Mouse (Mus musculus) Patski (cell line): ENCODE data around the gene Ankrd63. TPM values are rescaled to one million over a fixed set of nuclear protein-coding genes. Genes with fewer than 3 reads are reported as not detected.

Experiments
- ATAC-seq: fragments of 100-300 bp; one replicate; pipeline ENCODE4 v1.8.0; 2021
- CTCF ChIA-PET: fragments of 350-600 bp; sonication (Branson Sonifier 250); formaldehyde crosslinking; loops from one replicate; lab custom pipeline; 2022; ENCODE audit warnings: inconsistent platforms; lab: Charles Lee
- POLR2A ChIA-PET: fragments of 350-600 bp; sonication (Branson Sonifier 250); formaldehyde crosslinking; loops from one replicate; lab custom pipeline; 2022; ENCODE audit warnings: antibody characterized with exemption, inconsistent platforms; lab: Charles Lee
- DNase-seq: peaks from one replicate; pipeline ENCODE4 v3.0.0-alpha.2; 2011; ENCODE audit warnings: low read depth, low spot score
- H3K27me3 ChIP-seq: fragments of 371-371 bp; one replicate; pipeline ENCODE4 v1.5.1; 2021
- CTCF ChIP-seq: fragments of 100-300 bp; IDR thresholded peaks from one replicate; pipeline ENCODE4 v1.5.1; 2021
- in situ Hi-C: fragments of 300-500 bp; cut with MboI; formaldehyde crosslinking; loops from 3 replicates; pipeline ENCODE4 v1.11.1; 2018; ENCODE audit warnings: low pct_unique_long_range_greater_than_20kb, mixed read lengths
- polyA plus RNA-seq: library from polyadenylated mRNA; unstranded; gene quantifications from one replicate; pipeline ENCODE4 v1.2.3, GENCODE M21; 2021

The Ankrd63 gene
- polyA plus RNA-seq, 1 experiment from 2014 or later = 0.01 TPM

DNA sequence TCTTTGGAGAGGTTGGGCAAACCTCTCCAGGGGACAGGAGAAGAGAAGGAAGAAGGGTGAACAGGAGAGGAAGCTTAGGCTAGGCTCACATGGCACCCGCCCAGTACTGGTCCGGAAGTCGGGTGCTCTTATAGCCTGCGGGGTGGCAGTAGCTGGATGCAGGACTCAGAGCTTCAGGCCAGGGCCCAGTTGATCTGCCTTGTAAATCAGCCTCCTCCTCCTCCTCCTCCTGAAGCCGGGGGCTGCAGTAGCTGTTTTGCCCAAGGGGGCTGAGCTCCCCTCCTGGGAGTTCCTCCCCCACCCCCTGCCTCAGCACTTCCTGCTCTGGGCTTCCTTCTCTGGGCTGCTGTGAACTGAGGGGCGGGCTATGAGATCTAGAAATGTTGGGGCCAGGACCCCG, 24.6 kb upstream of the Ankrd63 start, which contains the start of gene Plcb2:
Plcb2 (minus strand) TSS at position 102 of the 400 bp plus-strand sequence.
- no peak for TF ChIP-seq CTCF
- H3K27me3 ChIP-seq = peaks cover 17% of the 10 kb centered on the region
- DNase-seq (no peak), ATAC-seq (no peak)
- ChIA-PET POLR2A (interaction anchor here (0.6 kb wide), 1 partner anchor 463 kb away, joined by 5 read pairs; no protein-coding TSS in a partner anchor), CTCF (interaction anchor here (0.9 to 3.8 kb wide), 4 partner anchors 14 to 31 kb away, joined by 3 to 15 read pairs (median 7); no protein-coding TSS in a partner anchor)
- in situ Hi-C loops = loop anchor here (5.0 to 25.0 kb wide), 2 partner anchors 91 to 241 kb away; partner anchors contain the start of gene Srp14

DNA sequence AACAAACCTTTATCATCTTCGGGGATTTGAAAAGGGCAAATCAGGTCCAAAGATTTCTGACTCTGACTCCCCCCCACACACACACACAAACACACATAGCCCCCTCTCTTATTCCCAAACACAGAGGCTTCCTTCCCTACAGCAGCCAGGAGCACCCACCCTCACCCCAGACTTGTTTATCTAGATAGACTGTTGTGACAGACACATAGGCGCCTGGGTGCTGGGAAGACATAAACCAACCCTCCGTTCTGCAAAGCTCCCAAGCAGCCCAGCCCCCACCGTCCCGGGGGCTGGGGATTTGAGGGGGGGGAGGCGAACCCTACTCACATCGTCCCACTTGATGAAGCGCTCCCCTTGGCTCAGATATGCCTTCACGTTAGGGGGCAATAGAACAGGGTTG, 24.1 kb upstream of the Ankrd63 start:
- CTCF ChIA-PET = interaction anchor here (0.9 to 3.8 kb wide), 2 partner anchors 28 to 30 kb away, joined by 3 to 15 read pairs; no protein-coding TSS in a partner anchor
- peaks cover 19% of the 10 kb centered on the region for H3K27me3 ChIP-seq
- in situ Hi-C loops = loop anchor here (5.0 to 25.0 kb wide), 2 partner anchors 91 to 241 kb away; partner anchors contain the start of gene Srp14

GRCm38 (mm10) chr2:118726873-118727272, 23.1 kb upstream of the Ankrd63 start:
- no peak for TF ChIP-seq CTCF
- H3K27me3 ChIP-seq = peaks cover 16% of the 10 kb centered on the region
- in situ Hi-C loops = loop anchor here (5.0 to 25.0 kb wide), 2 partner anchors 90 to 240 kb away; partner anchors contain the start of gene Srp14
- no peak for ATAC-seq
- ChIA-PET POLR2A (no interaction called here), CTCF (no interaction called here)
- no peak for DNase-seq

More for the DNA sequence above, 24.1 kb upstream of the Ankrd63 start:
- ATAC-seq (no peak), DNase-seq (no peak)
- TF ChIP-seq CTCF = no peak
- POLR2A ChIA-PET = no interaction called here

DNA sequence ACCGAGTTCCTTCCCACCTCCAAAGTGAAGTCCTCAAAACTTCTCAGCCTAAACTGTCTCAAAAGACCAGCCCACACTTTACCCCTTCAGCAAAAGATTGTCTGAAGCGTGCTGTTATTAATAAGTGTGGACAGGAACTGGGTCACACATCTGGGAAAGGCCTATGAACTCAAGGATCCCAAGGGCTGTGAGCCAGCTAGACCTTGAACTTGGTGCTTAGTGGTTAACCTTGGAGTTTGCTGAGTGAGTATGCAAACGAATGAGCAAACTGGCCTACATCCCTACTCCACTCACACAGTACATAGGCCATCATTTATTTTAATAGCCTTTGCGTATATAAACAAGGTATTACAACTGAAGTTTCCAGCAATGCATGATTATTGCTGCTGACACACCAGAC, 21.7 kb upstream of the Ankrd63 start:
- POLR2A ChIA-PET = no interaction called here
- in situ Hi-C loops = loop anchor here (5.0 to 25.0 kb wide), 2 partner anchors 88 to 238 kb away; partner anchors contain the start of gene Srp14
- ATAC-seq (no peak), DNase-seq (no peak)
- TF ChIP-seq CTCF = no peak
- peaks cover 16% of the 10 kb centered on the region for H3K27me3 ChIP-seq
- CTCF ChIA-PET = interaction anchor here (0.8 to 1.3 kb wide), 2 partner anchors 15 to 88 kb away, joined by 3 to 4 read pairs; no protein-coding TSS in a partner anchor

GRCm38 (mm10) chr2:118723693-118724486, 20.1 kb upstream of the Ankrd63 start:
- ATAC-seq (no peak), DNase-seq (no peak)
- in situ Hi-C loops = no loop called here
- peaks cover 28% of the 10 kb centered on the region for H3K27me3 ChIP-seq
- POLR2A ChIA-PET = interaction anchor here (0.5 kb wide), 1 partner anchor 191 kb away, joined by 5 read pairs; no protein-coding TSS in a partner anchor
- CTCF ChIA-PET = interaction anchor here (1.0 to 1.5 kb wide), 4 partner anchors 28 to 164 kb away, joined by 3 to 4 read pairs (median 3); no protein-coding TSS in a partner anchor
- no peak for TF ChIP-seq CTCF

- no peak for TF ChIP-seq CTCF
- peaks cover 43% of the 10 kb centered on the region for H3K27me3 ChIP-seq
- CTCF ChIA-PET = no interaction called here
- POLR2A ChIA-PET = no interaction called here
- in situ Hi-C loops = no loop called here
- DNase-seq = no peak
- ATAC-seq = no peak
Observed at GRCm38 (mm10) chr2:118716677-118717076, 12.9 kb upstream of the Ankrd63 start.

- TF ChIP-seq CTCF = no peak
- in situ Hi-C loops = no loop called here
- ChIA-PET POLR2A (no interaction called here), CTCF (interaction anchor here (1.3 kb wide), 1 partner anchor 14 kb away, joined by 3 read pairs; no protein-coding TSS in a partner anchor)
- DNase-seq = no peak
- no peak for ATAC-seq
- H3K27me3 ChIP-seq = peaks cover 48% of the 10 kb centered on the region
Observed at GRCm38 (mm10) chr2:118714230-118714629, 10.5 kb upstream of the Ankrd63 start.

- CTCF ChIA-PET = interaction anchor here (1.3 kb wide), 1 partner anchor 14 kb away, joined by 3 read pairs; no protein-coding TSS in a partner anchor
- POLR2A ChIA-PET = no interaction called here
- no peak for DNase-seq
- ATAC-seq = no peak
- H3K27me3 ChIP-seq = peaks cover 48% of the 10 kb centered on the region
- no peak for TF ChIP-seq CTCF
- in situ Hi-C loops = no loop called here
Observed at GRCm38 (mm10) chr2:118713631-118714030, 9.9 kb upstream of the Ankrd63 start.

- ChIA-PET CTCF (interaction anchor here (1.1 kb wide), 2 partner anchors 11 to 14 kb away, joined by 3 to 4 read pairs; no protein-coding TSS in a partner anchor), POLR2A (no interaction called here)
- in situ Hi-C loops = no loop called here
- no peak for ATAC-seq
- peaks cover 37% of the 10 kb centered on the region for H3K27me3 ChIP-seq
- no peak for DNase-seq
- TF ChIP-seq CTCF = no peak
Observed at GRCm38 (mm10) chr2:118711038-118711494, 7.3 kb upstream of the Ankrd63 start.

DNA sequence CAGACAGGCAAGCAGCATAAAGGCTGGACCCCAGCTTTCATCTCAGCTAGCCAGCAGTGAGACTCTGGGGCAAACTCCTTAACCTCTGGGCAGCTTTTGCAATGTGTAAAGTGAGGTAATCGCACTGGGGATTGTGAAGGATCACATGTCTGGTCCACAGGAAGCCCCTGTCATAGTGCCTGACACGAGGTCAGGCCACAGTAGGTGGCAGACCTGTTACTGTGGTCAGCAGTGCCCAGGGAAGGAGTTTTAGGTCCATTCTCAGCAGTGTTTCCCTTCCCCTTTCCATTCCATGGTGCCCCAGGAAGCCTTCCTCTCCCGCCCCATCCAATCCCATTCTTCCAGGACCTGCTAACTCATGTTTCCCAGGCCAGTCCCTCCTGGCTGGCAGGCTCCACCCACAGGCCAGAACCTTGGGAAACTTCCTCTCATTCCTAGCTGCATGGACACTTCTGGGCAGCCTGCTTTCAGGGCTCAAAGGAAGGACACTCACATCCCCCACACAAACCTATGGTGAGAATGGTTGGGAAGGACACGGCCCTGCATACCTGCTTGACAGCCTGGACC, 6.0 kb upstream of the Ankrd63 start:
- ATAC-seq (no peak), DNase-seq (no peak)
- no peak for TF ChIP-seq CTCF
- ChIA-PET POLR2A (no interaction called here), CTCF (no interaction called here)
- in situ Hi-C loops = no loop called here
- peaks cover 36% of the 10 kb centered on the region for H3K27me3 ChIP-seq
